Comparison of ENCODE assay signal across 8 mouse cellular contexts in the genomic region with DNA sequence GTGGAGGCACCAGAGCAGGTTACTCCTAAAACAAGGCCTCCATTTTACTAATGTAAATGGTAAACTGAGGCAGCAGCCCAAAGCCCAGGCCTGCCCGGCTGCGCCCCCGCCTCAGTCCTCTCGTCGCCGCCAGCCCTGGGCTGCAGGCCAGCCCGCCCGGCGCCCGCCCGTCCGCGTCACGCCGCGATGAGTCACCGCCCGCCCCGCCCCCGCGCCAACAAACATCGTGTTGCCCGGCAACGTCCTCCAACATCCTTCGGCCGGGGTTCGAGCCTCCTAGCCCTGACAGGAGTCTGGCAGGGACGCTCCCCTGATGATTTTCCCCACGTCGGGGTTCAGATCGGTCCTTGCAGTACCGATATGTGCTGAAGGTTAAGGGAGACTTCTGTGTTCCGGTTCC. TPM values are rescaled to one million over a fixed set of nuclear protein-coding genes. Genes with fewer than 3 reads are reported as not detected.
DNase-seq lines count a peak whose midpoint lies in the region; ATAC-seq lines count a peak whose summit lies in the region.

No protein-coding gene starts in this region.

- 3% methylated on average over 33 of the region's 33 CpGs for WGBS in heart, embryonic 14.5 days

- ATAC-seq in heart, embryonic 14.5 days (ENCODE audit: insufficient number of reproducible peaks, insufficient read depth, low FRiP score, low read depth): peak; percentile 73

- peak overlapping the region; percentile 65 for H3K4me2 ChIP-seq in heart, embryonic 14.5 days (ENCODE audit: low read length)

- peak overlapping the region; percentile 64 for H3K4me3 ChIP-seq in erythroblast, embryonic 14.5 days (replicated peaks)
- H3K4me3 ChIP-seq in heart, embryonic 14.5 days (ENCODE audit: control insufficient read depth in 1 of 2, insufficient read depth in 1 of 2, low read depth in 1 of 2, low read length in 2 of 2): peak overlapping the region; percentile 22 to 23; a peak in 3 of 4 replicates

- peak overlapping the region; percentile 71 for H3K9ac ChIP-seq in heart, embryonic 14.5 days (ENCODE audit: low read length)

- peak; percentile 90 for DNase-seq in CD4-positive helper T cell, adult 2 months (ENCODE audit: low read depth, low spot score)
- DNase-seq in adipocyte (ENCODE audit: low spot score): peak; percentile 53
- DNase-seq in kidney, postnatal 14 days: peak; percentile 86
- peak; percentile 92 for DNase-seq in lung, postnatal 14 days
- DNase-seq in ovary, postnatal 14 days (ENCODE audit: low spot score): peak; percentile 77
- peak; percentile 77 for DNase-seq in urinary bladder, adult 2 months (ENCODE audit: low spot score)

- H3K4me1 ChIP-seq in erythroblast, embryonic 14.5 days (ENCODE audit: control insufficient read depth): peaks cover 34% of the 10 kb centered on the region
- H3K4me1 ChIP-seq in heart, embryonic 14.5 days (ENCODE audit: control insufficient read depth in 2 of 2, insufficient read depth in 2 of 2, low read length in 2 of 2): peaks cover 17 to 22% of the 10 kb centered on the region in 2 experiments

- peaks cover 21% of the 10 kb centered on the region for H3K27me3 ChIP-seq in erythroblast, embryonic 14.5 days (ENCODE audit: control insufficient read depth)
- no peaks in the 10 kb centered on the region for H3K27me3 ChIP-seq in heart, embryonic 14.5 days (ENCODE audit: control insufficient read depth, insufficient read depth, low read length)

- no peaks in the 10 kb centered on the region for H3K36me3 ChIP-seq in erythroblast, embryonic 14.5 days (ENCODE audit: control insufficient read depth)
- H3K36me3 ChIP-seq in heart, embryonic 14.5 days (ENCODE audit: control insufficient read depth, insufficient read depth, low read length): no peaks in the 10 kb centered on the region

- H3K9me3 ChIP-seq in erythroblast, embryonic 14.5 days (ENCODE audit: control insufficient read depth, low read length): peaks cover 3% of the 10 kb centered on the region; the same call in 1 of the 2 replicates
- no peaks in the 10 kb centered on the region for H3K9me3 ChIP-seq in heart, embryonic 14.5 days (ENCODE audit: control insufficient read depth, low read length)

- peak overlapping the region; percentile 94 for H3K27ac ChIP-seq in heart, embryonic 14.5 days (replicated peaks in 1 of 2; ENCODE audit: control insufficient read depth in 1 of 2, insufficient read depth in 1 of 2, low read depth in 2 of 2, low read length in 2 of 2)

RNA-seq across cellular contexts. Expression of a gene that starts 7.5 kb away (rescaled TPM):
- polyA plus RNA-seq in erythroblast, embryonic 14.5 days (2012): not detected in 2 replicates
- polyA plus RNA-seq in heart, embryonic 14.5 days (2014; fragmentation: Nextera tagmentation; extraction: Ambion mirVana): 2.4 and 3.8 TPM in 2 replicates
- polyA plus RNA-seq in urinary bladder, adult 2 months (2012; rRNA removed): 0.13 TPM in 1 of 2 replicates, not detected in the other

RNA-seq across cellular contexts. Expression of a gene that starts 44.3 kb away (rescaled TPM):
- 0.44 and 0.65 TPM in 2 replicates for polyA plus RNA-seq in erythroblast, embryonic 14.5 days (2012)
- polyA plus RNA-seq in heart, embryonic 14.5 days (2014; fragmentation: Nextera tagmentation; extraction: Ambion mirVana): 6.7 and 7.3 TPM in 2 replicates
- 8.6 and 9.2 TPM in 2 replicates for polyA plus RNA-seq in urinary bladder, adult 2 months (2012; rRNA removed)

RNA-seq across cellular contexts. Expression of a gene that starts 44.7 kb away (rescaled TPM):
- not detected in 2 replicates for polyA plus RNA-seq in erythroblast, embryonic 14.5 days (2012)
- polyA plus RNA-seq in heart, embryonic 14.5 days (2014; fragmentation: Nextera tagmentation; extraction: Ambion mirVana): 0.43 and 0.63 TPM in 2 replicates
- polyA plus RNA-seq in urinary bladder, adult 2 months (2012; rRNA removed): 0.62 and 0.74 TPM in 2 replicates

RNA-seq across cellular contexts. Expression of a gene that starts 44.8 kb away (rescaled TPM):
- polyA plus RNA-seq in erythroblast, embryonic 14.5 days (2012): 1.0 and 1.4 TPM in 2 replicates
- polyA plus RNA-seq in heart, embryonic 14.5 days (2014; fragmentation: Nextera tagmentation; extraction: Ambion mirVana): 9.3 and 11.8 TPM in 2 replicates
- 18.5 and 22.3 TPM in 2 replicates for polyA plus RNA-seq in urinary bladder, adult 2 months (2012; rRNA removed)

RNA-seq across cellular contexts. Expression of a gene that starts 57.0 kb away (rescaled TPM):
- polyA plus RNA-seq in erythroblast, embryonic 14.5 days (2012): 43.2 and 62.9 TPM in 2 replicates
- polyA plus RNA-seq in heart, embryonic 14.5 days (2014; fragmentation: Nextera tagmentation; extraction: Ambion mirVana): 359 and 400 TPM in 2 replicates
- polyA plus RNA-seq in urinary bladder, adult 2 months (2012; rRNA removed): 183 and 196 TPM in 2 replicates

Comparison
In these comparisons a context has a peak if more than half of its experiments do, and no peak if none do; other contexts are left out.
1. Peak in every context shown above with its lines: DNase-seq, ATAC-seq, H3K4me3 ChIP-seq and H3K27ac ChIP-seq.